Mouse (Mus musculus): ENCODE results near the gene Sass6.

GRCm38 (mm10) chr3:116634091-116634490 lies 39.3 kb downstream of the Sass6 start:
- TF ChIP-seq USF2 (conservative IDR thresholded peaks at IDR 0.05; ENCODE audit: low read depth, low read length) (no peak), JUND (conservative IDR thresholded peaks at IDR 0.05; ENCODE audit: low read depth, low read length) (no peak), POLR2A (IDR thresholded peaks at IDR 0.05; ENCODE audit: low read depth, low read length) (no peak), MXI1 (IDR thresholded peaks at IDR 0.05; ENCODE audit: low read depth, low read length) (no peak), ZNF384 (IDR thresholded peaks at IDR 0.05; ENCODE audit: low read depth, low read length) (no peak), CTCF (conservative IDR thresholded peaks at IDR 0.05 in 1 of 2, IDR thresholded peaks at IDR 0.05 in 1 of 2; ENCODE audit: low read depth in 2 of 2, low read length in 2 of 2) (no peak), HCFC1 (IDR thresholded peaks at IDR 0.05; ENCODE audit: low read depth, low read length) (no peak), SIN3A (IDR thresholded peaks at IDR 0.05; ENCODE audit: low read length) (no peak), MAX (IDR thresholded peaks at IDR 0.05; ENCODE audit: low read length) (no peak), EP300 (IDR thresholded peaks at IDR 0.05; ENCODE audit: low read length) (no peak), USF1 (IDR thresholded peaks at IDR 0.05; ENCODE audit: low read depth, low read length) (no peak), RCOR1 (conservative IDR thresholded peaks at IDR 0.05; ENCODE audit: low read depth, low read length) (no peak), SMC3 (IDR thresholded peaks at IDR 0.05; ENCODE audit: low read depth, low read length) (no peak), NELFE (IDR thresholded peaks at IDR 0.05; ENCODE audit: low read depth, low read length) (no peak)
